ENCODE assay signal across 8 mouse cellular contexts in the genomic region with DNA sequence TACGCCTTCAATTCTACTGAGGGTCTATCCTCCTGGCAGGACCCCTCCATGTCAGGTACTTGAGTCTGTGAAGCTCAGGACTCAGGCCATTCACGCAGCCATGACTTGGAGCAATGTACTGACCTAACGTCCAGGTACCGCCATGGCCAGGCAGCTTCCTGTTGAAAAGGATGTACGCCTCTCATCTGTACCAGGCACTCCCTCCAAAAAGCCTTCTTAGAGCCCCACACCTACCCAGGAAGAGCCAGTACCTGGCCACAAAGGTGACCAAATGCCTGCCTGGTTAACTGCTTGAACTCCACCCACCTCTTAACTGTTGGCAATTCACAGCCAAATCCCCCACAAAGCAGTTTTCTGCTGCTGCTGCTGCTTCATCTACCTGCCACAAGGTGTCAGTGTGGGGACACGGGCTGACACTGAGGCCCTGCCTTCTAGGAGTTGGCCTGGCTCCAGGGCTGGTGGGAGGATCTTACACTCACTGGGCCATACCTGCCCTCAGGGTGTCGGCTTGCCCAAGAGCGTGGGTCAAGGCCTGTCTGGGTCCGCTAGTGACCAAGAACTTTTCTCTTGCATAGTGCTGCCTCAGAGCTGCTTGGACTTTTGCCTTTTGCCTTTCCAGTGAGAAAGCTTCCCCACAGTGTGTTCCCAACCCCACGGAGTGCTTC. TPM values are rescaled to one million over a fixed set of nuclear protein-coding genes. Genes with fewer than 3 reads are reported as not detected.
DNase-seq lines count a peak whose midpoint lies in the region; ATAC-seq and TF ChIP-seq lines count a peak whose summit lies in the region.

No protein-coding gene starts in this region.

- H3K9me3 ChIP-seq in ES-Bruce4 (replicated peaks; ENCODE audit: control insufficient read depth, insufficient read depth, low read length, poor library complexity, severe bottlenecking): no peaks in the 10 kb centered on the region
- no peaks in the 10 kb centered on the region for H3K9me3 ChIP-seq in forebrain, embryonic 14.5 days (replicated peaks; ENCODE audit: control insufficient read depth, low read length)
- H3K9me3 ChIP-seq in liver, embryonic 16.5 days (replicated peaks; ENCODE audit: control insufficient read depth, low read length): no peaks in the 10 kb centered on the region
- H3K9me3 ChIP-seq in neural tube, embryonic 14.5 days (ENCODE audit: control insufficient read depth, low read length): no peaks in the 10 kb centered on the region

- no peak overlapping the region for H3K4me3 ChIP-seq in ES-Bruce4 (ENCODE audit: low read depth, low read length)
- H3K4me3 ChIP-seq in forebrain, embryonic 14.5 days (ENCODE audit: low read depth, low read length): no peak overlapping the region
- H3K4me3 ChIP-seq in liver, embryonic 16.5 days (ENCODE audit: low read depth, low read length): no peak overlapping the region
- H3K4me3 ChIP-seq in neural tube, embryonic 14.5 days (ENCODE audit: low read depth, low read length): no peak overlapping the region

- no peaks in the 10 kb centered on the region for H3K4me1 ChIP-seq in ES-Bruce4 (ENCODE audit: control insufficient read depth, insufficient read depth, low read length)
- H3K4me1 ChIP-seq in forebrain, embryonic 14.5 days (ENCODE audit: control insufficient read depth, insufficient read depth, low read length): peaks cover 5% of the 10 kb centered on the region; the same call in 1 of the 2 replicates
- H3K4me1 ChIP-seq in liver, embryonic 16.5 days (ENCODE audit: control insufficient read depth, low read depth, low read length): peaks cover 6% of the 10 kb centered on the region; the same call in 1 of the 2 replicates
- H3K4me1 ChIP-seq in neural tube, embryonic 14.5 days (ENCODE audit: control insufficient read depth, insufficient read depth, low read length): no peaks in the 10 kb centered on the region

- no peaks in the 10 kb centered on the region for H3K36me3 ChIP-seq in ES-Bruce4 (ENCODE audit: control insufficient read depth, insufficient read depth, low read length, poor library complexity, severe bottlenecking)
- H3K36me3 ChIP-seq in forebrain, embryonic 14.5 days (ENCODE audit: control insufficient read depth, insufficient read depth, low read length): no peaks in the 10 kb centered on the region
- no peaks in the 10 kb centered on the region for H3K36me3 ChIP-seq in liver, embryonic 16.5 days (ENCODE audit: control insufficient read depth, insufficient read depth)
- H3K36me3 ChIP-seq in neural tube, embryonic 14.5 days (ENCODE audit: control insufficient read depth, insufficient read depth, low read length): no peaks in the 10 kb centered on the region

- no peak overlapping the region for H3K4me2 ChIP-seq in forebrain, embryonic 14.5 days (ENCODE audit: low read length)
- no peak overlapping the region for H3K4me2 ChIP-seq in liver, embryonic 16.5 days (ENCODE audit: low read depth, low read length)
- H3K4me2 ChIP-seq in neural tube, embryonic 14.5 days (ENCODE audit: low read depth, low read length): no peak overlapping the region

- no peak for TF ChIP-seq POLR2A in ES-Bruce4 (IDR thresholded peaks at IDR 0.05; ENCODE audit: insufficient read depth, low read length)

- H3K27ac ChIP-seq in ES-Bruce4 (ENCODE audit: insufficient read depth, low read length): no peak overlapping the region
- H3K27ac ChIP-seq in forebrain, embryonic 14.5 days (ENCODE audit: low read depth, low read length): no peak overlapping the region
- no peak overlapping the region for H3K27ac ChIP-seq in liver, embryonic 16.5 days (ENCODE audit: low read length)
- H3K27ac ChIP-seq in neural tube, embryonic 14.5 days (ENCODE audit: low read depth, low read length): no peak overlapping the region

- TF ChIP-seq EP300 in ES-Bruce4 (IDR thresholded peaks at IDR 0.05; ENCODE audit: insufficient read depth, low read depth, low read length): no peak

- intact Hi-C loops in heart, postnatal 14 days (cut with DNase I): loop anchor here (1.0 to 5.0 kb wide), 2 partner anchors 60 to 119 kb away; no protein-coding TSS in a partner anchor

- ATAC-seq in cerebellum, adult (ENCODE audit: insufficient number of reproducible peaks, low FRiP score, low TSS enrichment): peak; percentile 38; the same call in 1 of the 2 replicates
- ATAC-seq in forebrain, embryonic 14.5 days: peak; percentile 74
- ATAC-seq in liver, embryonic 16.5 days (ENCODE audit: low read depth): peak; percentile 80
- ATAC-seq in neural tube, embryonic 14.5 days (ENCODE audit: low read depth): peak; percentile 80; the same call in 1 of the 2 replicates

- H3K9ac ChIP-seq in ES-Bruce4 (ENCODE audit: low read depth, poor library complexity, severe bottlenecking): no peak overlapping the region
- H3K9ac ChIP-seq in forebrain, embryonic 14.5 days (ENCODE audit: low read length): no peak overlapping the region
- H3K9ac ChIP-seq in liver, embryonic 16.5 days (ENCODE audit: low read depth, low read length): no peak overlapping the region
- H3K9ac ChIP-seq in neural tube, embryonic 14.5 days (replicated peaks; ENCODE audit: low read depth, low read length): no peak overlapping the region

- peak; percentile 86 for DNase-seq in forebrain, embryonic 14.5 days (ENCODE audit: low spot score)
- peak; percentile 81 to 86 for DNase-seq in heart, postnatal 14 days
- DNase-seq in kidney, postnatal 4 days: peak; percentile 91 to 95
- DNase-seq in telencephalon, adult 2 months (ENCODE audit: low read depth, low spot score): peak; percentile 39

- H3K27me3 ChIP-seq in ES-Bruce4 (ENCODE audit: control insufficient read depth, insufficient read depth, low read length, poor library complexity, severe bottlenecking): no peaks in the 10 kb centered on the region
- no peaks in the 10 kb centered on the region for H3K27me3 ChIP-seq in forebrain, embryonic 14.5 days (replicated peaks; ENCODE audit: control insufficient read depth, insufficient read depth, low read length)
- H3K27me3 ChIP-seq in liver, embryonic 16.5 days (ENCODE audit: control insufficient read depth, insufficient read depth, low read depth, low read length): no peaks in the 10 kb centered on the region
- H3K27me3 ChIP-seq in neural tube, embryonic 14.5 days (ENCODE audit: control insufficient read depth, insufficient read depth, low read length): no peaks in the 10 kb centered on the region

- peak; percentile 98 for TF ChIP-seq CTCF in ES-Bruce4 (IDR thresholded peaks at IDR 0.05; ENCODE audit: low read depth, low read length)

- 48% methylated on average over 10 of the region's 10 CpGs for WGBS in forebrain, embryonic 14.5 days
- WGBS in liver, embryonic 16.5 days (ENCODE audit: insufficient replicate concordance): 32% methylated on average over 10 of the region's 10 CpGs
- 51% methylated on average over 10 of the region's 10 CpGs for WGBS in neural tube, embryonic 14.5 days

RNA-seq across cellular contexts. Expression of a gene that starts 26.2 kb away (rescaled TPM):
- polyA plus RNA-seq in ES-Bruce4 (2011; ENCODE audit: insufficient read depth, insufficient read length, low read depth, missing spikeins): not detected in 2 replicates
- polyA plus RNA-seq in forebrain, embryonic 14.5 days (2014; fragmentation: Nextera tagmentation; extraction: Ambion mirVana): 0.52 and 0.56 TPM in 2 replicates
- under 1 TPM in 1 of 2 experiments, not detected in 1; 0.24 TPM for total RNA-seq in heart, postnatal 14 days (2021)
- 0.05 TPM in 1 of 2 replicates, not detected in the other for polyA plus RNA-seq in liver, embryonic 16.5 days (2015; fragmentation: Nextera tagmentation; extraction: Ambion mirVana)
- polyA plus RNA-seq in neural tube, embryonic 14.5 days (2014; fragmentation: Nextera tagmentation; extraction: Ambion mirVana): 0.66 and 0.77 TPM in 2 replicates

RNA-seq across cellular contexts. Expression of a gene that starts 35.9 kb away (rescaled TPM):
- polyA plus RNA-seq in ES-Bruce4 (2011; ENCODE audit: insufficient read depth, insufficient read length, low read depth, missing spikeins): not detected in 2 replicates
- 0.15 and 0.48 TPM in 2 replicates for polyA plus RNA-seq in forebrain, embryonic 14.5 days (2014; fragmentation: Nextera tagmentation; extraction: Ambion mirVana)
- not detected for total RNA-seq in heart, postnatal 14 days (2021)
- polyA plus RNA-seq in liver, embryonic 16.5 days (2015; fragmentation: Nextera tagmentation; extraction: Ambion mirVana): 0.06 TPM in 1 of 2 replicates, not detected in the other
- 0.13 and 0.18 TPM in 2 replicates for polyA plus RNA-seq in neural tube, embryonic 14.5 days (2014; fragmentation: Nextera tagmentation; extraction: Ambion mirVana)

RNA-seq across cellular contexts. Expression of a gene that starts 40.9 kb away (rescaled TPM):
- 15.5 and 17.8 TPM in 2 replicates for polyA plus RNA-seq in ES-Bruce4 (2011; ENCODE audit: insufficient read depth, insufficient read length, low read depth, missing spikeins)
- polyA plus RNA-seq in forebrain, embryonic 14.5 days (2014; fragmentation: Nextera tagmentation; extraction: Ambion mirVana): 7.3 and 8.2 TPM in 2 replicates
- 1 to 10 TPM; 5.5 to 6.3 TPM for total RNA-seq in heart, postnatal 14 days (2021)
- 89.2 and 94.7 TPM in 2 replicates for polyA plus RNA-seq in liver, embryonic 16.5 days (2015; fragmentation: Nextera tagmentation; extraction: Ambion mirVana)
- 2.6 and 9.0 TPM in 2 replicates for polyA plus RNA-seq in neural tube, embryonic 14.5 days (2014; fragmentation: Nextera tagmentation; extraction: Ambion mirVana)

Comparison
In these comparisons a context has a peak if more than half of its experiments do, and no peak if none do; other contexts are left out.
1. DNase-seq: peak in every context shown above with its lines; median percentile 93 in kidney, postnatal 4 days; 86 in forebrain, embryonic 14.5 days; 84 in heart, postnatal 14 days; 39 in telencephalon, adult 2 months.